Mouse (Mus musculus) C2C12 (cell line): Measurements from ENCODE around the gene Nhsl2. TPM values are rescaled to one million over a fixed set of nuclear protein-coding genes. Genes with fewer than 3 reads are reported as not detected.

Source experiments
- H3K27me3 ChIP-seq: one replicate; pipeline ENCODE4 v1.6.1; 2011; ENCODE audit not compliant: control insufficient read depth, insufficient read depth, insufficient read length
- H3K36me3 ChIP-seq: one replicate; pipeline ENCODE4 v1.6.1; 2011; ENCODE audit not compliant: control insufficient read depth, insufficient read depth
- H3K4me3 ChIP-seq: one replicate; pipeline ENCODE4 v1.5.1; 2011; ENCODE audit warnings: mild to moderate bottlenecking, control low read depth; ENCODE audit not compliant: poor library complexity, insufficient read depth, severe bottlenecking
- H3K79me2 ChIP-seq: one replicate; pipeline ENCODE4 v1.6.1; 2011; ENCODE audit not compliant: control insufficient read depth, insufficient read depth
- H3K79me3 ChIP-seq: one replicate; pipeline ENCODE4 v1.6.1; 2011; ENCODE audit warnings: low read depth, control low read depth
- H3ac ChIP-seq: one replicate; pipeline ENCODE3; 2011; ENCODE audit warnings: low read depth; ENCODE audit not compliant: control insufficient read depth, insufficient read length
- CEBPB ChIP-seq: IDR thresholded peaks from one replicate; pipeline ENCODE4 v1.6.1; 2011; ENCODE audit warnings: low read depth, mild to moderate bottlenecking, control low read depth, moderate library complexity
- CTCF ChIP-seq: IDR thresholded peaks from one replicate; pipeline ENCODE4 v1.5.1; 2011; ENCODE audit not compliant: control insufficient read depth, insufficient read depth, insufficient read length
- FOSL1 ChIP-seq: IDR thresholded peaks from one replicate; pipeline ENCODE4 v1.8.0; 2011; ENCODE audit warnings: mild to moderate bottlenecking, low read length; ENCODE audit not compliant: poor library complexity, insufficient read depth, severe bottlenecking
- MAX ChIP-seq: IDR thresholded peaks from one replicate; pipeline ENCODE4 v1.6.1; 2011; ENCODE audit warnings: mild to moderate bottlenecking, control low read depth
- MYOD1 ChIP-seq: IDR thresholded peaks from one replicate; pipeline ENCODE4 v1.6.1; 2011; ENCODE audit warnings: low read depth; ENCODE audit not compliant: control insufficient read depth, insufficient read length
- MYOG ChIP-seq: IDR thresholded peaks from one replicate; pipeline ENCODE4 v1.6.1; 2011; ENCODE audit not compliant: control insufficient read depth, insufficient read length; ENCODE audit errors: extremely low read depth
- USF1 ChIP-seq: IDR thresholded peaks from one replicate; pipeline ENCODE4 v1.6.1; 2011; ENCODE audit warnings: low read depth, mild to moderate bottlenecking, control low read depth, moderate library complexity
- polyA plus RNA-seq: library from polyadenylated mRNA; unstranded; fragments of >200 nt; fragmentation: generic; extraction: Trizol; gene quantifications from one replicate; pipeline ENCODE4 v1.2.1, GENCODE M21; 2012; ENCODE audit warnings: missing spikeins

Nhsl2 gene
- polyA plus RNA-seq, 1 experiment, result 0.26 TPM

GRCm38 (mm10) chrX:101980586-101980985 lies 131.4 kb downstream of the Nhsl2 start:
- H3K79me2 ChIP-seq, result no peaks in the 10 kb centered on the region
- no peaks in the 10 kb centered on the region for H3K27me3 ChIP-seq
- no peaks in the 10 kb centered on the region for H3K36me3 ChIP-seq
- no peaks in the 10 kb centered on the region for H3K79me3 ChIP-seq
- no peak overlapping the region for H3ac ChIP-seq
- TF ChIP-seq MAX (no peak), MYOG (no peak), CEBPB (no peak)
- no peak overlapping the region for H3K4me3 ChIP-seq

- no peaks in the 10 kb centered on the region for H3K27me3 ChIP-seq
- no peaks in the 10 kb centered on the region for H3K36me3 ChIP-seq
- TF ChIP-seq FOSL1 (no peak), MYOG (no peak), CTCF (no peak), USF1 (no peak), MAX (no peak), MYOD1 (no peak), CEBPB (no peak)
- H3K4me3 ChIP-seq, result no peak overlapping the region
- no peaks in the 10 kb centered on the region for H3K79me3 ChIP-seq
- no peaks in the 10 kb centered on the region for H3K79me2 ChIP-seq
- no peak overlapping the region for H3ac ChIP-seq
Measured at GRCm38 (mm10) chrX:101981450-101981849, 132.3 kb downstream of the Nhsl2 start.

GRCm38 (mm10) chrX:101983638-101984037 lies 134.5 kb downstream of the Nhsl2 start:
- H3ac ChIP-seq, result no peak overlapping the region
- no peaks in the 10 kb centered on the region for H3K36me3 ChIP-seq
- H3K27me3 ChIP-seq, result peaks cover 4% of the 10 kb centered on the region
- H3K79me2 ChIP-seq, result no peaks in the 10 kb centered on the region
- no peaks in the 10 kb centered on the region for H3K79me3 ChIP-seq
- no peak for TF ChIP-seq MAX
- TF ChIP-seq CEBPB, result no peak
- no peak for TF ChIP-seq FOSL1
- no peak for TF ChIP-seq MYOG
- no peak for TF ChIP-seq USF1
- no peak for TF ChIP-seq CTCF
- TF ChIP-seq MYOD1, result no peak
- H3K4me3 ChIP-seq, result no peak overlapping the region

GRCm38 (mm10) chrX:101986657-101987367 lies 137.6 kb downstream of the Nhsl2 start:
- no peak overlapping the region for H3ac ChIP-seq
- H3K27me3 ChIP-seq, result peaks cover 9% of the 10 kb centered on the region
- H3K4me3 ChIP-seq, result no peak overlapping the region
- H3K79me2 ChIP-seq, result no peaks in the 10 kb centered on the region
- H3K79me3 ChIP-seq, result no peaks in the 10 kb centered on the region
- H3K36me3 ChIP-seq, result no peaks in the 10 kb centered on the region
- no peak for TF ChIP-seq MYOD1
- no peak for TF ChIP-seq FOSL1

- Histone ChIP-seq H3K27me3 (peaks cover 5% of the 10 kb centered on the region), H3K79me2 (no peaks in the 10 kb centered on the region)
- TF ChIP-seq MAX (no peak), USF1 (no peak), MYOD1 (no peak), CEBPB (no peak), MYOG (no peak), CTCF (no peak), FOSL1 (no peak)
Measured at GRCm38 (mm10) chrX:101993841-101994571, 144.8 kb downstream of the Nhsl2 start.

GRCm38 (mm10) chrX:101996726-101997125 lies 147.5 kb downstream of the Nhsl2 start:
- Histone ChIP-seq H3K36me3 (no peaks in the 10 kb centered on the region), H3ac (no peak overlapping the region), H3K4me3 (no peak overlapping the region), H3K79me3 (no peaks in the 10 kb centered on the region), H3K79me2 (no peaks in the 10 kb centered on the region), H3K27me3 (peaks cover 4% of the 10 kb centered on the region)
- no peak for TF ChIP-seq USF1
- TF ChIP-seq CEBPB, result no peak
- no peak for TF ChIP-seq FOSL1
- no peak for TF ChIP-seq CTCF
- TF ChIP-seq MAX, result no peak
- no peak for TF ChIP-seq MYOD1
- no peak for TF ChIP-seq MYOG

More at GRCm38 (mm10) chrX:101993841-101994571, 144.8 kb downstream of the Nhsl2 start:
- Histone ChIP-seq H3K4me3 (no peak overlapping the region), H3K79me3 (no peaks in the 10 kb centered on the region), H3ac (no peak overlapping the region), H3K36me3 (no peaks in the 10 kb centered on the region)
